Comparison of ENCODE assay signal across 22 mouse cellular contexts in the genomic region with DNA sequence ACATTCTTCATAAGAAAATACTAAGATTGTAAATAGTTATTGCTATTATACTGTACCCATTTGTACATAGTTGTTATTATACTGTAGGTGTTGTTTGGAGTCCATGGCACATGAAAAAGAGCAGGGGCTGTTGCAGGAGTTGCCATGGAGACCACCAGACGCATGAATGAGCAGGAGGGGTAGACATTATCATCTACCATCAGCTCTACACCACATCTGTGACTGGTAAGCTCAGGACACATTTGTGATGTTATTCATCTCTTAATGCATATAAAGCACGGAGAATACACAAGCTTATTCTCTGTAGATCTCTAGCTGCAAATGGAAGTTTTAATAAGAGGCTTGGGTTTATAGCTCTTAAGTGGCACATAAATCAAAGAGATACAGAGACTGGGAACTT.
"Had no signal": no experiment of that assay in that cellular context is flagged by ENCODE, and none has a peak within 500 bp of the region (broad histone marks: within the 10 kb centered on the region; RNA-seq: fewer than 3 reads in every experiment).

No protein-coding gene starts in this region.

- H3K9me3 ChIP-seq: limb, embryonic 13.5 days; liver, embryonic 12.5 days; liver, embryonic 15.5 days; lung, embryonic 15.5 days; megakaryocyte, embryonic 14.5 days; midbrain, embryonic 10.5 days; midbrain, embryonic 13.5 days; neural tube, embryonic 13.5 days had no signal

- H3K27ac ChIP-seq: left cerebral cortex, adult 2 months; limb, embryonic 13.5 days; liver, embryonic 12.5 days; liver, embryonic 15.5 days; lung, embryonic 15.5 days; midbrain, embryonic 10.5 days; midbrain, embryonic 13.5 days; neural tube, embryonic 13.5 days; stomach, postnatal 0 days had no signal

- H3K4me3 ChIP-seq: left cerebral cortex, adult 2 months; limb, embryonic 13.5 days; liver, embryonic 12.5 days; liver, embryonic 15.5 days; lung, embryonic 15.5 days; megakaryocyte, embryonic 14.5 days; midbrain, embryonic 10.5 days; midbrain, embryonic 13.5 days; neural tube, embryonic 13.5 days had no signal

- H3K27me3 ChIP-seq: limb, embryonic 13.5 days; liver, embryonic 12.5 days; liver, embryonic 15.5 days; lung, embryonic 15.5 days; megakaryocyte, embryonic 14.5 days; midbrain, embryonic 13.5 days; neural tube, embryonic 13.5 days had no signal

- H3K9ac ChIP-seq: limb, embryonic 13.5 days; liver, embryonic 12.5 days; liver, embryonic 15.5 days; lung, embryonic 15.5 days; midbrain, embryonic 13.5 days; neural tube, embryonic 13.5 days had no signal

- H3K4me1 ChIP-seq: limb, embryonic 13.5 days; liver, embryonic 12.5 days; liver, embryonic 15.5 days; lung, embryonic 15.5 days; megakaryocyte, embryonic 14.5 days; midbrain, embryonic 10.5 days; midbrain, embryonic 13.5 days had no signal

- H3K4me2 ChIP-seq: limb, embryonic 13.5 days; liver, embryonic 12.5 days; liver, embryonic 15.5 days; lung, embryonic 15.5 days; midbrain, embryonic 13.5 days; neural tube, embryonic 13.5 days had no signal

- ATAC-seq: intestine, embryonic 16.5 days; liver, embryonic 12.5 days; midbrain, embryonic 13.5 days had no signal

- DNase-seq: kidney, adult 18-20 months; kidney, adult 9 months; kidney, postnatal 36 days; layer of hippocampus, postnatal 36 days; liver; lung, adult 18-20 months; lung, postnatal 10 days; lung, postnatal 36 days; thymus, adult 2 months; thymus, postnatal 14 days; thymus, postnatal 4 days had no signal

- H3K36me3 ChIP-seq: limb, embryonic 13.5 days; liver, embryonic 12.5 days; liver, embryonic 15.5 days; lung, embryonic 15.5 days; midbrain, embryonic 10.5 days; midbrain, embryonic 13.5 days; neural tube, embryonic 13.5 days had no signal
